Mouse (Mus musculus) c-Kit-negative CD71-positive TER-119-positive erythroid progenitor cells, embryonic 14.5 days (primary cell): ENCODE data around the gene Car14.
"Not testable (repeated sequence)": the region's sequence is repeated elsewhere in the genome, so short reads cannot be mapped to it uniquely, and the experiment has no call there.

Experiments
- DNase-seq: peaks from one replicate; pipeline ENCODE4 v3.0.0-alpha.2; 2013; ENCODE audit warnings: low read depth, low spot score

Car14 gene

DNA sequence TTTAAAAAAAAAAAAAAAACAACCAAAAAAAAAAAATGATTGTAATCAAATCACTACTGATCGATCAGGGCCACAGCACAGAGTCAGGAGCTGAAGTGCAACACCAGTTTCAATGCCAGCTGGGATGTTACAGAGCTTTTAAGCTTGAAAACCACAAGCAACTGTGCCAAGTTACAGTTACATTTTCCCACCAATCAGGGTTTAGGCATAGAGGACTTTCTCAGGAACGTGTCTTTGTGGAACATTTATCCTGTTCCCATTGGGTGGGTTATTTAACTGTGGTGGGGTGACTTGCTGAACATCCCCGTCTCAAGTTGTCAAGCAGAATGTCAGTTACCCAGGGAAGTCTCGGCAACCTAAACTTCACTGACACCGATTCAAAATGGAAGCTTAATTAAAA is 20.6 kb upstream of the Car14 start:
- DNase-seq: no peak

DNA sequence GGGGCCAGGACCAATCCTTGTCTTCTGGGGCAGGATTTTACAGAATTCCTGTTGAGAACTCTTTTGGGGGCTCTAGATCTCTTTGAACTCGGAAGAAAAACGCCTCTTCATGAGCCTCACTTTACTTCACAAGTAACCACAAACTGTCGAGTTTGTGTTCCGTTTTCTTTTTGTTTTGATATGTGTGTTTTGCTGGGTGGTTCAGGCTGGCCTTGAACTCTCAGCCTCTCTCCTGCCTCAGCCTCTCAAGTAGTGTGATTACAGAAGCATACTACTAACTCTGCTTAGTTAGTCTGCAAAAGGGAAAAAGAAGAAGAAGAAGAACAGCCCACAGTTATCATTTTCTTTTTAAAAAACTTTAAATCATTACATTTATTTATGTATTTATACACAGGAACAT is 19.7 kb upstream of the Car14 start:
- DNase-seq: no peak

DNA sequence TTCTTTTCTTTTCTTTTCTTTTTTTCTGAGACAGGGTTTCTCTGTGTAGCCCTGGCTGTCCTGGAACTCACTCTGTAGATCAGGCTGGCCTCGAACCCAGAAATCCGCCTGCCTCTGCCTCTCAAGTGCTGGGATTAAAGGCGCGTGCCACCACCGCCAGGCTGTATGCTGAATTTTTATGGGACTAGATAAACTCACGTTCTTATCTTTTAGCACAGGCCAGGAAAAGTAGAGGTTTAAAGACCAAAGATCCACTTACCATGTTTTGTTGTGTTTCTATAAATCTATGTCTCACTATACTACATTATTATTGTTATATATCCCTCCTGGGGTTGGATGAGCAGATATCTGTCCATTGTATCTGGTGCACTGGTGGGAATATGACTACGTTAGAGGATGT is 18.9 kb upstream of the Car14 start:
- DNase-seq: not testable (repeated sequence)

DNA sequence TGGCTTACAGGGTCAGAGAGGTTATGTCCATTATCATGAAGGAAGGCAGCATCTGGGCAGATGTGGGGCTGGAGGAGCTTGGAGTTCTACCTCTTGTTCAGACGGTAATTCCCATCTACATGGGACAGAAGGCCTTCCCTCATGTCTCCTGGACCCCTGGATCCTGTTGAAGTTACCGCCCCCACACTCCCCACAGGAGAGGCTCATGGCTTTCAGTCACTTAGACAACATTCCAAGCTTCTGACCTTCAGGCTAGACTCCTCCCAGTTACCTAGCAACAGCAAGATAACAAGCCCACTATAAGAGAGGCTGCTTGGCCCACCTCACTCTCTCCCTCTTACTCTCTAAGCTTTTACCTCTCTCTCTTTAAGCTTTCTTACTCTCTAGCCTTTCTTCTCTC is 16.0 kb upstream of the Car14 start:
- DNase-seq: not testable (repeated sequence)

DNA sequence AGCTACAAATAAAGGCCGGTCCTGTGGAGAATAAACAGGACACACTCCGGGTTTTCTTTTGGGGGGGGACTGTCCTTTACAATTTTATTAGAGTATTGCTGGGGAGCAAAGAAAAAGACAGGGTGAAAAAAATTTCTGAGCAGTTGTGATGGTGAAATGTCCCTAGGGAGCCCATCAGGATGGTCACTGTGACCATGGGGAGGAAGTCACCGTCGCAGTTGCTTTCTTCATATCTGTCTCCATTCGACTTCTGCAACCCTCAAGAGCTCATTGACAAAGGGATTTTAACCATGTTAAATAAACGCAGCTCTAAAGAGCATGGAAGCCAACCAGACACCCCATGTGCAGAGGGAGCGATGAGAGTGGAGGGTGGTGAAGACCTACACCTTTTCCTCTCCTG is 12.3 kb upstream of the Car14 start:
- no peak for DNase-seq

DNA sequence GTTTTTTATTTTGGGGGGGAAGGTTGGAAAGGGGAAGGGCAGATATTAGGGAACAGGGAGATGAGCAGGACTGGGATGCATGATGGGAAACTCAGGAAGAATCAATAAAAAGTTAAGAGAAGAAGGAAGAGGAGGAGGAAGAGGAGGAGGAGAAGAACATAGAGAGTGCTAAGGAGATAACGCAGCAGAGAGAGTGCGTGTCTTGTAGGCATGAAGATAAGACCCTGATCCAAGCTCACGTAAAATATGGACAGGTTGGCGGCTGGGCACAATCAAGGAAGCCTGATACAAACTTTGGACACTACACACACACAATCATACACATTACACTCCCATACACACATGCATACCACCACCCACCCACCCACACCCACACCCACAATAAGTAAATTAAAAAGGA is 10.2 kb upstream of the Car14 start:
- DNase-seq: no peak

DNA sequence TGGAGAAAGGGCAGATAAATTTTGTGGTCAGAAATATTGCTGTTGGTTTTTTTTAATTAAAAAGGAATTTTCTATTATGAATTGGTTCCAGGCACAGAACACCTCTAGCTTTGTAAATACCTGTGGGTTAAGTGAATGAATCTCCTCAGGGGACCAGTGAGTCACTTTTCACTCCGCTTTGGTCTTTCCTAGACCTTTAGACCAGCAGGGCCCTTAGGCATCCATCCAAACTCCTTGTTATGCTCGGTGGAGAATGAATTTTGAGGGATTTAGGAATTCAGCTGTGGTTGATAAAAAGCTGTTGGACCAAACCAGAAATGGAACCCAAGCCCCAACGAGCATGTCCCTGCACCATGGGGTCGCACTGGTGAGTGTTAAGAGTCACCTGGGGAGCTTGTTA is 3.1 kb upstream of the Car14 start:
- DNase-seq: no peak

DNA sequence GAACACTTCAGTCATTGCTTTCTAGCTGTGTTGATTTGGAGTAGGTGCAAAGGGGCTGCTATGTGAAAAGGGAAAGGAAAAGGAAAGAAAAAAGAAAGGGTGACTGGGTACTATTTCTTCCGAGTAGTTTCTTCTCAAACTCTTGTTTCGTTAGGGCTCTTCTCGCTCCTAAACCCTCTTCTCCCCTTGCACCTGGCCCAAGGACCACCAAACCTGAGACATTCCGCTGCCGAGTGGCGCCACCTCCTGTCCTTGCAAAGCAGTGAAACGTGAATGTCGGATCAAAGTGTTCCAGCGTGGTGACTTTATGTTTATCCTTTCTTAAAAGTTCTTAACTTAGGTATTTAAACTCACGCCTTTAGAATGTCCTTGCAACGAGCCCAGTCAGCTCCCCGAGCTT is 2.4 kb upstream of the Car14 start:
- no peak for DNase-seq

DNA sequence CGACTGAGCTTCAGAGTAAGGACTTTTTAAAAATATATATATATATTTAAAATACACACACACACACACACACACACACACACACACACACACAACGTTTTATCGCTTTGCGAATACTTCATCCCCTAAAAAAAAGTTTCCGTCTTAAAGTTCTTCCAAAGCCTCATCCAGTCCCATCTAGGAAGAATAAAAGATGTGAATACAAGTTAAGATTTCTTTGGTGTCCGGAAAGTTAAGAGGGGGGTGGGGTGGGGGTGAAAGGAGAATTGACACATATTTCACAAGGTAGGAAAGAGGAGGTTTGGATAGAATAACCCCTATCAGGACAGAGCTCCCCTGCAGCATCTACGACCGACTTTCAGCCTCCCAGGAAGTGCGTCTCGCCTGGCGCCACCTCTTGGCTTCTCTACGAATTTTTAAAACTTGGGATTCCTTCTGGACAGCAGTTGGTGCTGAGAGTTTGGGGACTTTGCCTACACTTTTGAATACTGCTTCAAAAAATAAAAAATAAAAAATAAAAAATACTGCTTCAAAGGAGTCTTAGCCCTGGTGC is 1.5 kb upstream of the Car14 start:
- DNase-seq: no peak

DNA sequence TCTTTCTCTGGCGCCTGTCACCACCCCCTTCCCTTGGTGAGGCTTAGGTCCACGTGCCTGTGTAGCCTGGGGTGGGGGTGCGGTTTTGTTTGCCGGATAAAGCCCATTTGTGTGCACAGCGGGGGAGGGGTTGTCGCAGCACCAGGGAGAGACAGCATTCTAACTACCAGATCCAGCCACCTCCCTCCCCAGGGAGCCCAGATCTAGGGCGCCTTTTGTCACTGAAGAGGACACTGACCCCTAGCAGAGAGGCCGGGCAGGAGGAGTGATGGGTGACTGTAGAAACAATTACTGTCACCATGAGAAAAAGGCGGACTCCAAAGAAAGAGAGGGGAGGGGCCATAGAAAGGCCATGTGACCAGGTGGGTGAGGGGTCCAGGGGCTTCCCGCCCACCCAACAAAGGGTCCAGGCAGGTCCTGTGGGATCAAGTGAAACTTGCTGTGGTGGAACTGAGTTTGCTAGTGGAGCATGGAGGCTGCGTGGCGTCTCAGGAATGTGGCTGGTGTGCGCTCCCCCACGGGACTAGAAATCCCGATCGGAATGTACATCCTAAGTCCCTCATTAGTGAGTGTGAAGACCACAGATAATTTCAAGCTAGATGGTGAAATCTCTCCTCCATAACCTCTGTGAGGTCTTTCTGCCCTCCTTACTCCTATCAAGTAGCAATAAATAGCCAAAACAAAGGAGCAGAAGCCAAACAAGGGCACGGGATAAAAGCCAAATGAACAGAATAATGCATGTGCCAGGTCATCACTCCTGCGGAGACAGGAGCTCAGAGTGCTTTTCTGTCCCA is 852 bp upstream of the Car14 start:
- DNase-seq: no peak

DNA sequence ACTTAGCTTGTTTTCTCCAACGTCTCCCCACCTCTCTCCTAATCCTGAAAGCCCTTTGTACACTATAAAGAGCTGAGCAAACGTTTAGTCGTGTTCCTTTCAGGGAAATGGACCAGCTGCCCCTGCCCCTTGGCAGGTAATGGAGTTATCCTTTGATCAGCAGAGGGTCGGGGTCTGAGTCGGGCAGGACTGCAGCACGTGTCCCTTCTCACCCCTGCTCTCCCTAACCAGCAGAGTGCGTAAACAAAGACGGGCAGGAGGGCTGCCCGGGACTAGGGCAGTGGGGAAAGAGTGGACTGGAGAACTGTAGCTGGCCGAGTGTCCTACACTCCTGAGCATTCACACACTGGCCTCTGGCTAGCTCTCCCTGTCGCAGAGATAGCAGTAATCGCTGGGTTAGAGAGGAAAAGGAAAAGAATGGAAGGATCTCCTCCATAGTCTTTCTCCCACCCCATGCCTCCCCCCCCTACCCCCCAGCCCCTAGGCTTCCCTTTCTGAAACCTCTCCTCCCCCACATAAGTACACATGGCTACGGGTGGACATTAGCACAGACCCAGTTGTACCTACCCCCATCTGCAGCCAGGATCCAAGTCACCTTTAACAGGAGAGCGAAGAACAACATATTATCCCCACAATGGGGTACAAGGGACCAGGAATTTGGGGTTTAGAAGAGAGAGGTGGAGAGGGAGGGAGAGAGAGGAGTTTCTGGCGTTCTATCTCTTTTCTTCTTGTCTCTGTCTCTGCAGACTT is 563 bp downstream of the Car14 start:
- no peak for DNase-seq

DNA sequence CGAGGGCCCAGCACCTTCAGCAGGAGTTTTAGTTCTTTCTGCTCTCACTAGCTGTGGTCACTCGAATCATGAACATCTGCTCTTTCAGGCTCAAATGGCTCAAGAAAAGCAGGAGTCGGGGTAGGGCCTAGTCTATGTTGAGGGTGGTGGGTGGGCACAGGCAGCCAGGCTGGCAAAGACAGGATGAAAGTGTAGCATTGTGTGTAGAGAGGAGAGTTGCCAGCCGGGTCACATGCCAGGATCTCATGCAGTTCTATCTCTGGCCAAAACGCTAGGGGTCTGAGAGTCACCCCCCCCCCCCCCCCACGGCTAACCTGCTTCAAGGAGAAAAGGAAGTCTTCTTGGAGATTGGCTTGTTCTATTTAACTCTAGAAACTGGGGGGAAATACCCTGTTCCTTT is 1.8 kb downstream of the Car14 start:
- DNase-seq: no peak

DNA sequence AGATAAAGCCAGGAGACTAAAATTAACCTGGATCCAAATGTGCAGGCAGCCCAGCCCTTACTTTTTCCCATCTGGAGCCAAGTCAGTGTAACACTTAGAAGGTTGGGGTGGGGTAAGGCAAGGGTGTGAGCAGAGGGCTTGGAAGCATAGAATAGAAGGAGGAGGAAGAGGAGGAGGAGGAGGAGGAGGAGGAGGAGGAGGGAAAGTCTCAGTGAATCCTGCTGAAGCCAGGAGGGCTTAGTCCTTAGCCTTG is 2.2 kb downstream of the Car14 start:
- DNase-seq: no peak

DNA sequence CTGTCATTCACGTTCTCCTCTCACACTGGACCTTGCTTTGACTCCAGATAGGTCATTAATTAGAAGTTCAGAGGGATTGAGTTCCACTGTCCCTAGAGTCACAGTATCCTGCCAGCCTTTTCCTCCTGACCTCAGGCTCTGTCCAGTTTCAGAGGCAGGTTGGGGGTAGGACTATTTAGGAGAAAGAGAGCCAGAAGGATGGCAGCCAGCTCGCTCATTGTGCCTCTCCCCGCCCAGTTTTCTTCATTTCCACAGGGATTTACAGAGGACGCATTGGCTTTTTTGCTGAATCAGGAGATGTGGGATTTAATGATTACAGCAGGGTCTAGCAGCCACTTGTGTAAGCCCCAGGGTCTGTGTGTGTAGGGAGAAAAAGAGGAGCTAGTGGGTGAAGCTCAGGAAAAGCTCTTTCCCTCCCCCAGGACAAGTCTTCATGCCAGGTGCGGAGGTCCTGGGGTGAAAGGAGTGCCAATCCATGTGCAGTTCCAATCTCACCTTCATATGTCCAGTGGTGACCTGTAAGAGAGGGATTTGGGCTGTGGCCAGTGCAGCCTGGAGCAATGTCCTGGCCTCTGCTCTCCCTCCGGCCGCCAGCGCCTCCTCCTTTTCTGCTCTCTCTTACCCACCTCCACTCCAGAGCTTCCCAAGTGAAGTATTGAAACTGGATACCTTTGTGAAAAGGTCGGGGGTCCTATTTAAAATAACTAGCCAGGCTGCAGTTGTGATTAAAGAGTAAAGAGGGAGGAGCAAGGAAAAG is 2.7 kb downstream of the Car14 start:
- no peak for DNase-seq

DNA sequence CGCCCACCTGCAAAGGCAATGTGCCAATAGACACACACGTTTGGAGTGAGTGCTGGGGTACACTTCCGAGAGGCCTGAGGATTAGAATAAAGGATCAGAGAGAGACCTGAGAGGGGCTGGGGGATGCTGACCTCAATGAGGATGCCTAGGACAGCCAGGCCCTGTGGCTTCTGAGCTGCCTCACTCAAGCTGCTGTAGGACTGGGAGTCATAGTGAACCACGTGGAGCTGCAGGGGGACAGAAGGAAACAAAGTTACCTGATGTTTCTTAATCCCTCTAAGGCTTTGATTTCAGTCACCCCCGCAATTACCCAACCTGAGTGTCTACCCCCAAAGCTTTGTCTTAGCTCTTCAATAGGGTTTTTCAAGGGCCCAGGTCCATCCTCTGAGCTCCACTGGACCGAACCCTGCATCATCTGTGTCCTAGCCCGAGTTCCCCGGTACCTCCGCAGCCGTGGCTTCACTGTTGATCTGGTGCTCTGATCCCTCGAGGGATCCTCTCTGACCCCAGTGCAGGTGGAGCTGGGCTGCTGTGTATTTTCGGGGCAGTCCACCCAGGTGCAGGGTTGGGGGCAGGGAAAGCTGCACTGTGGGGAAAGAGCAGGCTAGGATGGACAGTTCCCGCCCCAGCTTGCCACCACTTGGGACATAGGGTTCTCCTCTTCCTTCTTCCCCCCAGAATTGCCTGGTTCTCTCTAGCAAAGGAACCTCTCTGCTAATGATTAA is 4.5 kb downstream of the Car14 start:
- DNase-seq: no peak

DNA sequence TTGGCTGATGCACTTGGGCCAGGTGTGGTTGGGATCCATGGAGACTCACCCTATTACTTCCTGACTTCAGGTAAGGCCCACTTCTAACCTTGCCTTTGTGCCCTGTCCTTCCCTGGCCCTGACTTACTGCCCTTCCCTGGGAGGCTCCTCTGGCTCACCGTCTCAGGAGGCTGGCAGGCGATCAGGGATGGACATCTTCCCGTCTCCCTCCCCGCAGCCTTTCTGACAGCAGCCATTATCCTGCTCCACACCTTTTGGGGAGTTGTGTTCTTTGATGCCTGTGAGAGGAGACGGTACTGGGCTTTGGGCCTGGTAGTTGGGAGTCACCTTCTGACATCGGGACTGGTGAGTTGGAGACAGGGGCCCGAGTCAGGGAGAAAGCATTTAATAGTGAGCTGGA is 9.0 kb downstream of the Car14 start:
- not testable (repeated sequence) for DNase-seq

DNA sequence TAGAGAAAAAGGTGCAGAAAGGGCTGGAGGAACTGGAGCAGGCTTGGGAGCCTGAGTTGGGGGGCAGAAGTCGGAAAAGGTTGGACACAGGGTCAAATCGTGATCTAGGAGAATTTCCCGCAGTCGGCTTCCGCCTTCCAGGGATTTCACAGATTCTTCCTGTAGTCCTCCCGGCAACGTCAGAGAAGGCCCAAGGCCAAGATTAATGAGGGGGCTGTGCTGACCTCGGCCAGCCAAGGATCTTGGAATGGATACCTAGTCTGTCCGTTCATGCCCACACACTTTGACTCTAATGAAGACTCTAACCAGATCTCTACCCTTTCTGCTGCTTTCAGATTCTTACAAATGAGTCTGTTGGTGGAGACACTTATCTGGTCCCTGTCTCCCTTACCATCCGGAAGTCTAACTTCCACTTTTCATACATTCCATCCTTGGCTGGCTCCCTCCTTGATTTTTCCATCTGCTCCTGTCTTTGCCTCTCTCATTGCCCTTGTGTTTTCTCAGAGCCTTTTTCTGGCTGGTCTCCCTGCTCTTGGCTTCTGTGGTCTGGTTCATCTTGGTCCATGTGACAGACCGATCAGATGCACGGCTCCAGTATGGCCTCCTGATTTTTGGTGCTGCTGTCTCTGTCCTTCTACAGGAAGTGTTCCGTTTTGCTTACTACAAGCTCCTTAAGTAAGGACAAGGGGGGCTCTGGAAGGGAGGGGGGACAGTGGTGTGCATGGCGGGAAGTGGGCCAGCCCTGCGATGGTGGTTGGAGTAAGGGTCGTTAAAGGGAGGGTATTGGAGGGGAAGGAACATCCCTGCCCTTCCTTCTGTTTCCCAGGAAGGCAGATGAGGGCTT is 10.0 kb downstream of the Car14 start:
- DNase-seq: no peak

DNA sequence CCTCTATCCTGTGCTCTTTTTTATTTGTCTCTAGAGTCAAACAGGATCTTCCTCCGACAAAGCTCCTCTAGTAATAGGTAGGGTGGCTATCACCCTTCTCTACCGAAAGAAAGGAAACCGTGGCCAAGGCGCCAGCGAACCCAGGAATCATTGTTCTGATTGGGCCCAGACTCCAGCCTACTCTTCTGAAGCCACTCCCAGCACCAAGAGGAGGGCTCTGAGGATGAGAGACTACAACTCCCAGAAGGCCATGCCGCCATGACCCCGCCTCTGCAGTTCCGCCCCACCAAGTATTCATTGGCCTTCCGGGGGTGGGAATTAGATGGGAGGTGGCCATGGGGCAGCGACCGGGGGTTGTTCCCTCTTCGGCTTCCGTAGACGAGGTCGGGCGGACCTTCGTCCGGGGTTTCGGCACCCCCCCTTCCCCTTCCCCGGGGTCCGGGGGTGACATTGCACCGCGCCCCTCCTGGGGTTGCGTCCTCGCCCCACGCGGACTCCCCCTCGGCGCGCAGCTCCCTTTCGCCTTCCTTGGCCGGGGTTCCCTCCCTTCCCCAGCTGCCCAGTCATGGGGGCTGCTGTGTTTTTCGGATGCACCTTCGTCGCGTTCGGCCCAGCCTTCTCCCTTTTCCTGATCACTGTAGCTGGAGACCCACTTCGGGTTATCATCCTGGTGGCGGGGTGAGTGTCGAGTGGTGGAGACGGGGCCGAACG is 10.7 kb downstream of the Car14 start, which contains the start of gene Aph1a:
Gene Aph1a, plus strand, starts transcription at position 364 of the 711 bp plus-strand sequence.
- DNase-seq: peak; percentile 87

DNA sequence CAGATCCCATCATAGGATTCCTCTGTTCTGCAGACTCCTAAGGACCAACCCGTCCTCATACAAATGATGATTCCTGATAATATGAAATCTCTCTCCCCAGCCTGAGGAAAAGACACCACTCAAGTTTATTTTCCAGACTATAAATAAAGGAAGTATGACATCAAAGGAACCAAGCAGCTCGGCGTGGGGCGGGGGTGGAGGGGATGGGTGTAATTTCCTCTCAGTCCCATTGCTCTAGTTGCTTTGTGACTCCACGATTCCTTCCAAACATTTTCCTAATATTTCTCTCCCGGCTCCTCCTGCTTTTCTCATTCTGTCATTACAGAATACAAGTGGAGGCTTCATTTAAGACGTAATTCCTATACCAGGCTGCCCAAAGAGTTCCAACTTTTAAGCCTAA is 11.4 kb downstream of the Car14 start:
- no peak for DNase-seq
